Mouse (Mus musculus): ENCODE data around the gene Egfl8. TPM values are rescaled to one million over a fixed set of nuclear protein-coding genes. Genes with fewer than 3 reads are reported as not detected.

Gene Egfl8
- total and polyA plus RNA-seq, 2 experiments from 2014 or later, result 3.5 to 7.4 TPM

DNA sequence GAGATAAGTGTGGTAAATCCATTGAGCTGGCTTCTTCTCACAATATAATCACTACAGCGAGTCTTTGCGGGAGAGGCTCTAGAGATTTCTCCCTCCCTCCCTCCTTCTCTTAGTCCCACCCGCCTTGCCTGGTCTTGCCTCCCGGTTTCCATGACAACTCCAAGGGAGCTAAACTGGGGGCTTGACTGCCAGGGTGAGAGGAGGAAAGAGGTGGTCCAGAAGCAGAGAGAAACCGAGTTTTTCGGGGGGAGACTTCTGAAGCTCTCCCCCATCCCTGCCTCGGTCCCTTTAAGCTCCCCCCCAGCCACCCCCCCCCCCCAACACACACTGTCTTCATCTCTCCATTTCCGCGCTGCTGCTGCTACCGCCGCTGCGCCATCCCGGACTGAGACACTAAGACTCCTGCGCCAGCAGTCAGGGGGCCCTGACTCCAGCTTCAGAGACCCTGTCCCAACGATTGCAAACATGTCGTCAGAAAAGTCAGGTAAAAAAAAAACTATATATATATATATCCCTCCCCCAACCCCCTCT lies 13.5 kb upstream of the Egfl8 start, which contains the start of gene Prrt1:
Gene Prrt1 (plus strand): TSS at position 313 of the 531 bp plus-strand sequence.
- DNase-seq (ENCODE audit: low spot score), result peak; percentile 77

GRCm38 (mm10) chr17:34628644-34628967 lies 12.8 kb upstream of the Egfl8 start:
- peak overlapping the region; percentile 95 for H3K27ac ChIP-seq
- H3K36me3 ChIP-seq (ENCODE audit: insufficient read depth, low read length), result no peaks in the 10 kb centered on the region
- peak overlapping the region; percentile 98 for H3K4me2 ChIP-seq (ENCODE audit: low read depth, low read length)
- DNase-seq (ENCODE audit: low spot score) (no peak), ATAC-seq (no peak)
- peaks cover 44% of the 10 kb centered on the region for H3K4me1 ChIP-seq (ENCODE audit: insufficient read depth, low read length)
- peak overlapping the region; percentile 55 for H3K4me3 ChIP-seq (ENCODE audit: low read length)
- no peaks in the 10 kb centered on the region for H3K27me3 ChIP-seq (ENCODE audit: insufficient read depth, low read length)
- peak overlapping the region; percentile 59; the same call in 1 of the 2 replicates for H3K9ac ChIP-seq (replicated peaks; ENCODE audit: low read length)
- no peak for TF ChIP-seq CTCF (IDR thresholded peaks at IDR 0.05; ENCODE audit: low read depth)
- WGBS, result 22% methylated on average over 5 of the region's 5 CpGs
- no peaks in the 10 kb centered on the region for H3K9me3 ChIP-seq (ENCODE audit: low read length)

More for the DNA sequence above, 13.5 kb upstream of the Egfl8 start, which contains the start of gene Prrt1:
- no peak for TF ChIP-seq CTCF (IDR thresholded peaks at IDR 0.05; ENCODE audit: low read depth)
- Histone ChIP-seq H3K4me3 (ENCODE audit: low read length) (peak within 1 kb of the TSS; percentile 55), H3K4me2 (ENCODE audit: low read depth, low read length) (peak within 1 kb of the TSS; percentile 98), H3K27ac (peak within 1 kb of the TSS; percentile 95), H3K4me1 (ENCODE audit: insufficient read depth, low read length) (peaks cover 44% of the 10 kb centered on the region), H3K27me3 (ENCODE audit: insufficient read depth, low read length) (no peaks in the 10 kb centered on the region), H3K9ac (replicated peaks; ENCODE audit: low read length) (peak within 1 kb of the TSS; percentile 59), H3K9me3 (ENCODE audit: low read length) (no peaks in the 10 kb centered on the region), H3K36me3 (ENCODE audit: insufficient read depth, low read length) (no peaks in the 10 kb centered on the region)
- ATAC-seq, result no peak
- 0% methylated on average over 16 of the region's 16 CpGs for WGBS

DNA sequence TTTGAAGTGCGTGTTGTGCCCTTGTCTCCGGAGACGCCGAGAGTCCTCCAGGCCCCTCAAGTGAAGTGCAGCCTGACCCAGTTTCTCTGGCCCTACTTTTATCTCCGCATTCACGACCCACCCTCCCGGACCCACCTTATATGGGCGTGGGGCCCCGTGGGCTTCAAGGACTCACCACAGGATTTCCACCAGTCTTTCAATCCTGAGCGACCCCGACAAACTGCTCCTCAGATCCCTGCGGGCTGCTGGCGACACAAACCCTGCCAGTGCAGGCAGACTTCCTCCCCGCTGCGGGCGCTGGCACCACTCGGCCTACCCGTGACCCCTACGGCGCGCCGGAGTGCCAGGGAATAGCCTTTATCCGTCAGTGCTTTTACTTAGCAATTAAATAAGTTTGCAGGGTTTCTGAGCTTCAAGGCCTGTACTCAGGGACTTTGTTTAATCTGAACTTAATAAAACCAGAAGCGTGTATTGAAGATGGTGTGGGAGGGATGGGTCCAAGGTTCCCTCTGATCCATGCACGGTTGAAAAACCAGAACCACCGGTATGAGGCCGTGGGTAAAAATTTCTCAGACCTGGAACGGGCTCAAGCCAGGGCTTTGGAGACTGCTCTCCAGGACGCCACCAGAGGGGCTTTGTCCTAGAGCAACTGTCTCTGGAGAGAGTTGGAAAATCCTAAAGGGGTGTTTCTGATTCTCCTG lies 12.3 kb upstream of the Egfl8 start, which contains the start of gene Ppt2:
Gene Ppt2 (minus strand): TSS at position 568 of the 701 bp plus-strand sequence.
- 5% methylated on average over 29 of the region's 29 CpGs for WGBS
- no peak for TF ChIP-seq CTCF (IDR thresholded peaks at IDR 0.05; ENCODE audit: low read depth)
- Histone ChIP-seq H3K9me3 (ENCODE audit: low read length) (no peaks in the 10 kb centered on the region), H3K27ac (peak within 1 kb of the TSS; percentile 95), H3K36me3 (ENCODE audit: insufficient read depth, low read length) (no peaks in the 10 kb centered on the region), H3K9ac (replicated peaks; ENCODE audit: low read length) (peak within 1 kb of the TSS; percentile 59), H3K27me3 (ENCODE audit: insufficient read depth, low read length) (no peaks in the 10 kb centered on the region), H3K4me3 (ENCODE audit: low read length) (peak within 1 kb of the TSS; percentile 55), H3K4me2 (ENCODE audit: low read depth, low read length) (peak within 1 kb of the TSS; percentile 98), H3K4me1 (ENCODE audit: insufficient read depth, low read length) (peaks cover 44% of the 10 kb centered on the region)
- no peak for ATAC-seq
- DNase-seq (ENCODE audit: low spot score), result peak; percentile 33

- peaks cover 44% of the 10 kb centered on the region for H3K4me1 ChIP-seq (ENCODE audit: insufficient read depth, low read length)
- under 1% methylated on average over 43 of the region's 45 CpGs for WGBS
- peak; percentile 88 for ATAC-seq
These were observed 11.5 kb upstream of the Egfl8 start for GRCm38 (mm10) chr17:34627093-34627942.

GRCm38 (mm10) chr17:34626773-34627092 lies 11.0 kb upstream of the Egfl8 start:
- Histone ChIP-seq H3K9me3 (ENCODE audit: low read length) (no peaks in the 10 kb centered on the region), H3K4me1 (ENCODE audit: insufficient read depth, low read length) (peaks cover 42% of the 10 kb centered on the region), H3K27me3 (ENCODE audit: insufficient read depth, low read length) (no peaks in the 10 kb centered on the region), H3K4me3 (ENCODE audit: low read length) (peak overlapping the region; percentile 55), H3K36me3 (ENCODE audit: insufficient read depth, low read length) (peaks cover 6% of the 10 kb centered on the region; the same call in 1 of the 2 replicates), H3K4me2 (ENCODE audit: low read depth, low read length) (peak overlapping the region; percentile 98), H3K27ac (peak overlapping the region; percentile 95), H3K9ac (replicated peaks; ENCODE audit: low read length) (peak overlapping the region; percentile 59)
- peak; percentile 75 for TF ChIP-seq CTCF (IDR thresholded peaks at IDR 0.05; ENCODE audit: low read depth)
- WGBS, result 0% methylated on average over 18 of the region's 18 CpGs
- ATAC-seq (peak; percentile 21; the same call in 1 of the 2 replicates), DNase-seq (ENCODE audit: low spot score) (peak; percentile 80)

More at GRCm38 (mm10) chr17:34627093-34627942, 11.5 kb upstream of the Egfl8 start:
- TF ChIP-seq CTCF (IDR thresholded peaks at IDR 0.05; ENCODE audit: low read depth), result 0 out of 2 replicates have a peak, but pooled peaks have one; percentile 3
- Histone ChIP-seq H3K9ac (replicated peaks; ENCODE audit: low read length) (peak overlapping the region; percentile 59), H3K4me2 (ENCODE audit: low read depth, low read length) (peak overlapping the region; percentile 98), H3K36me3 (ENCODE audit: insufficient read depth, low read length) (peaks cover 6% of the 10 kb centered on the region; the same call in 1 of the 2 replicates), H3K4me3 (ENCODE audit: low read length) (peak overlapping the region; percentile 55), H3K27ac (peak overlapping the region; percentile 95), H3K9me3 (ENCODE audit: low read length) (no peaks in the 10 kb centered on the region), H3K27me3 (ENCODE audit: insufficient read depth, low read length) (no peaks in the 10 kb centered on the region)
- DNase-seq (ENCODE audit: low spot score), result peak; percentile 95

- peaks cover 38% of the 10 kb centered on the region for H3K4me1 ChIP-seq (ENCODE audit: insufficient read depth, low read length)
- WGBS, result 46% methylated on average over 16 of the region's 16 CpGs
- ATAC-seq, result no peak
These were observed 10.4 kb upstream of the Egfl8 start for GRCm38 (mm10) chr17:34626062-34626772.

More at GRCm38 (mm10) chr17:34626062-34626772, 10.4 kb upstream of the Egfl8 start:
- H3K9me3 ChIP-seq (ENCODE audit: low read length), result no peaks in the 10 kb centered on the region
- H3K4me3 ChIP-seq (ENCODE audit: low read length), result peak overlapping the region; percentile 55
- TF ChIP-seq CTCF (IDR thresholded peaks at IDR 0.05; ENCODE audit: low read depth), result no peak
- peaks cover 6% of the 10 kb centered on the region; the same call in 1 of the 2 replicates for H3K36me3 ChIP-seq (ENCODE audit: insufficient read depth, low read length)
- H3K9ac ChIP-seq (replicated peaks; ENCODE audit: low read length), result peak overlapping the region; percentile 59
- H3K27ac ChIP-seq, result peak overlapping the region; percentile 95
- no peak for DNase-seq (ENCODE audit: low spot score)
- H3K27me3 ChIP-seq (ENCODE audit: insufficient read depth, low read length), result no peaks in the 10 kb centered on the region
- peak overlapping the region; percentile 98 for H3K4me2 ChIP-seq (ENCODE audit: low read depth, low read length)
